Mouse (Mus musculus) hindbrain, postnatal 0 days (tissue): ENCODE data around the gene Cep89. TPM values are rescaled to one million over a fixed set of nuclear protein-coding genes. Genes with fewer than 3 reads are reported as not detected.

ENCODE experiments used
- ATAC-seq: fragments of 200-750 bp; cut with Nextera tagmentation; 2 replicates; pipeline ENCODE4 v1.8.0; 2017; ENCODE audit warnings: mild to moderate bottlenecking, moderate TSS enrichment, moderate library complexity
- DNase-seq: peaks from one replicate; pipeline ENCODE4 v3.0.0-alpha.2; 2015; ENCODE audit warnings: low spot score
- H3K27ac ChIP-seq: fragments of 300-500 bp; sonication (generic); 2 replicates; pipeline ENCODE4 v1.5.1; 2014; ENCODE audit warnings: mild to moderate bottlenecking
- H3K27me3 ChIP-seq: fragments of 300-500 bp; sonication (generic); 2 replicates; pipeline ENCODE4 v1.6.1; 2014; ENCODE audit warnings: low read length, mixed read lengths; ENCODE audit not compliant: insufficient read depth
- H3K36me3 ChIP-seq: fragments of 300-500 bp; sonication (generic); 2 replicates; pipeline ENCODE4 v1.6.1; 2014; ENCODE audit warnings: low read length, mixed read lengths; ENCODE audit not compliant: insufficient read depth
- H3K4me1 ChIP-seq: fragments of 300-500 bp; sonication (generic); 2 replicates; pipeline ENCODE4 v1.6.1; 2014; ENCODE audit warnings: antibody characterized with exemption, low read length, mixed read lengths; ENCODE audit not compliant: insufficient read depth
- H3K4me2 ChIP-seq: fragments of 300-500 bp; sonication (generic); 2 replicates; pipeline ENCODE4 v1.6.1; 2014; ENCODE audit warnings: low read depth, mild to moderate bottlenecking, low read length, moderate library complexity, mixed read lengths
- H3K4me3 ChIP-seq: fragments of 300-500 bp; sonication (generic); 2 replicates; pipeline ENCODE4 v1.5.1; 2014; ENCODE audit warnings: low read length
- H3K9ac ChIP-seq: fragments of 300-500 bp; sonication (generic); replicated peaks from 2 replicates; pipeline ENCODE4 v1.6.1; 2014; ENCODE audit warnings: mild to moderate bottlenecking, low read length, moderate library complexity, mixed read lengths
- H3K9me3 ChIP-seq: fragments of 300-500 bp; sonication (generic); 2 replicates; pipeline ENCODE4 v1.6.1; 2016; ENCODE audit warnings: low read length, mixed read lengths
- CTCF ChIP-seq: IDR thresholded peaks from 2 replicates; pipeline ENCODE4 v1.5.1; 2016; ENCODE audit warnings: antibody characterized with exemption, control low read depth, low read depth
- WGBS: fragments of 180-500 bp; shearing (Covaris S2); extraction: QIAGEN DNeasy Blood & Tissue Kit; methylation state at CpG from one replicate; pipeline ENCODE4 v1.1.7; 2014; 5-methylcytosine and 5-hydroxymethylcytosine counted together
- polyA plus RNA-seq: library from polyadenylated mRNA; unstranded; fragments of >200 nt; fragmentation: Nextera tagmentation; extraction: Ambion mirVana; gene quantifications from 2 replicates; pipeline ENCODE4 v1.2.1, GENCODE M21; 2015
- total RNA-seq: library from RNA; depleted of rRNA; stranded (reverse); fragments of >200 nt; gene quantifications from 2 replicates; pipeline ENCODE4 v1.2.3, GENCODE M21; 2014

Cep89 gene
- total and polyA plus RNA-seq, 2 experiments from 2014 or later = 9.6 to 24.6 TPM

- Histone ChIP-seq H3K9ac (no peak within 1 kb of the TSS), H3K4me3 (no peak within 1 kb of the TSS), H3K36me3 (no peaks in the 10 kb centered on the region), H3K27me3 (no peaks in the 10 kb centered on the region), H3K4me1 (no peaks in the 10 kb centered on the region), H3K4me2 (no peak within 1 kb of the TSS), H3K27ac (no peak within 1 kb of the TSS), H3K9me3 (no peaks in the 10 kb centered on the region)
- ATAC-seq (no peak), DNase-seq (no peak)
- 31% methylated on average over 15 of the region's 15 CpGs for WGBS
- no peak for TF ChIP-seq CTCF
Observed at GRCm38 (mm10) chr7:35447996-35448846, 51.4 kb downstream of the Cep89 start, which contains the start of gene Slc7a9. Gene Slc7a9, plus strand, starts transcription at chr7:35448796.

GRCm38 (mm10) chr7:35448867-35449266, 52.0 kb downstream of the Cep89 start:
- H3K4me2 ChIP-seq = no peak overlapping the region
- TF ChIP-seq CTCF = no peak
- no peaks in the 10 kb centered on the region for H3K4me1 ChIP-seq
- 81% methylated on average over 7 of the region's 7 CpGs for WGBS
- ATAC-seq = no peak
- DNase-seq = no peak
- no peaks in the 10 kb centered on the region for H3K36me3 ChIP-seq
- H3K9ac ChIP-seq = no peak overlapping the region
- H3K4me3 ChIP-seq = no peak overlapping the region
- H3K27ac ChIP-seq = no peak overlapping the region
- H3K9me3 ChIP-seq = no peaks in the 10 kb centered on the region
- no peaks in the 10 kb centered on the region for H3K27me3 ChIP-seq

GRCm38 (mm10) chr7:35456091-35456814, 59.4 kb downstream of the Cep89 start:
- no peak for DNase-seq
- 74% methylated on average over 4 of the region's 4 CpGs for WGBS
- H3K9me3 ChIP-seq = no peaks in the 10 kb centered on the region
- no peak overlapping the region for H3K4me2 ChIP-seq
- H3K36me3 ChIP-seq = no peaks in the 10 kb centered on the region
- H3K27ac ChIP-seq = no peak overlapping the region
- no peaks in the 10 kb centered on the region for H3K4me1 ChIP-seq
- H3K9ac ChIP-seq = no peak overlapping the region
- H3K4me3 ChIP-seq = no peak overlapping the region
- ATAC-seq = no peak
- no peaks in the 10 kb centered on the region for H3K27me3 ChIP-seq
- TF ChIP-seq CTCF = no peak

- TF ChIP-seq CTCF = no peak
- Histone ChIP-seq H3K4me1 (no peaks in the 10 kb centered on the region), H3K27ac (no peak overlapping the region), H3K9me3 (no peaks in the 10 kb centered on the region), H3K4me2 (no peak overlapping the region), H3K27me3 (no peaks in the 10 kb centered on the region), H3K36me3 (no peaks in the 10 kb centered on the region), H3K4me3 (no peak overlapping the region), H3K9ac (no peak overlapping the region)
- DNase-seq = no peak
- WGBS = 84% methylated on average over 4 of the region's 4 CpGs
- no peak for ATAC-seq
Observed at GRCm38 (mm10) chr7:35460971-35461370, 64.1 kb downstream of the Cep89 start.

- H3K9me3 ChIP-seq = no peaks in the 10 kb centered on the region
- H3K27ac ChIP-seq = no peak overlapping the region
- TF ChIP-seq CTCF = no peak
- no peaks in the 10 kb centered on the region for H3K36me3 ChIP-seq
- no peak overlapping the region for H3K4me3 ChIP-seq
- DNase-seq (no peak), ATAC-seq (no peak)
- H3K9ac ChIP-seq = no peak overlapping the region
- no peaks in the 10 kb centered on the region for H3K27me3 ChIP-seq
- 91% methylated on average over 4 of the region's 5 CpGs for WGBS
- H3K4me1 ChIP-seq = no peaks in the 10 kb centered on the region
- no peak overlapping the region for H3K4me2 ChIP-seq
Observed at GRCm38 (mm10) chr7:35465027-35465426, 68.2 kb downstream of the Cep89 start.

- 67% methylated on average over 2 of the region's 2 CpGs for WGBS
- Histone ChIP-seq H3K4me3 (no peak overlapping the region), H3K27me3 (no peaks in the 10 kb centered on the region), H3K36me3 (no peaks in the 10 kb centered on the region), H3K4me2 (no peak overlapping the region), H3K9ac (no peak overlapping the region), H3K9me3 (no peaks in the 10 kb centered on the region), H3K4me1 (no peaks in the 10 kb centered on the region), H3K27ac (no peak overlapping the region)
- ATAC-seq (no peak), DNase-seq (no peak)
- no peak for TF ChIP-seq CTCF
Observed at GRCm38 (mm10) chr7:35467856-35468255, 71.0 kb downstream of the Cep89 start.
